Mouse (Mus musculus): Measurements from ENCODE around the gene Etv3.

GRCm38 (mm10) chr3:87566066-87566465 is 40.9 kb downstream of the Etv3 start:
- no peak for TF ChIP-seq CTCF (IDR thresholded peaks at IDR 0.05; ENCODE audit: low read depth, low read length)
- TF ChIP-seq POLR2A (IDR thresholded peaks at IDR 0.05; ENCODE audit: extremely low read depth, insufficient read depth, low read length), result no peak
